Mouse (Mus musculus) left cerebral cortex, postnatal 10 days (tissue): ENCODE results near the gene Dnajb9. TPM values are rescaled to one million over a fixed set of nuclear protein-coding genes. Genes with fewer than 3 reads are reported as not detected.
"Not testable (repeated sequence)": the region's sequence is repeated elsewhere in the genome, so short reads cannot be mapped to it uniquely, and the experiment has no call there.

ENCODE experiments used
- DNase-seq, 2 experiments: peaks; one replicate each; pipeline ENCODE4 v3.0.0; 2021 to 2022; ENCODE audit warnings: low spot score in 2 of 2, mixed read lengths in 1 of 2; ENCODE audit errors: extremely low spot score in 1 of 2
- intact Hi-C: fragments of 180-260 bp; cut with DNase I; formaldehyde crosslinking; loops from one replicate; pipeline ENCODE4 v1.15.1; 2025
- total RNA-seq, 2 experiments: library from RNA; stranded (reverse); gene quantifications; 2 replicates each; pipeline ENCODE4 v1.2.3; 2021

Gene Dnajb9
- 10 to 100 TPM; 29.0 to 30.7 TPM for total RNA-seq

GRCm38 (mm10) chr12:44209824-44210752 lies at the start of gene Dnajb9:
Gene Dnajb9, minus strand, starts transcription at chr12:44210326.
- intact Hi-C loops: loop anchor here (2.0 kb wide), 1 partner anchor 59 kb away; no protein-coding TSS in a partner anchor
- DNase-seq: peak; percentile 100

GRCm38 (mm10) chr12:44248309-44248977 lies 38.3 kb upstream of the Dnajb9 start:
- no peak for DNase-seq
- intact Hi-C loops: no loop called here

GRCm38 (mm10) chr12:44245739-44246138 lies 35.6 kb upstream of the Dnajb9 start:
- DNase-seq: no peak
- intact Hi-C loops: no loop called here

- DNase-seq: no peak
- intact Hi-C loops: no loop called here
These were observed 32.3 kb upstream of the Dnajb9 start for GRCm38 (mm10) chr12:44242407-44242806.

GRCm38 (mm10) chr12:44241090-44241489 lies 31.0 kb upstream of the Dnajb9 start:
- DNase-seq: no peak
- intact Hi-C loops: no loop called here

- intact Hi-C loops: no loop called here
- DNase-seq: no peak
These were observed 14.5 kb upstream of the Dnajb9 start for GRCm38 (mm10) chr12:44224650-44225049.

GRCm38 (mm10) chr12:44223044-44223443 lies 12.9 kb upstream of the Dnajb9 start:
- intact Hi-C loops: no loop called here
- no peak for DNase-seq

- peak in 1 of 2 experiments; percentile 45 for DNase-seq
- intact Hi-C loops: no loop called here
These were observed 11.7 kb upstream of the Dnajb9 start for GRCm38 (mm10) chr12:44221651-44222356.

- DNase-seq, intact Hi-C loops: not testable (repeated sequence)
These were observed 10.9 kb upstream of the Dnajb9 start, which contains the start of gene Pnpla8 for GRCm38 (mm10) chr12:44221070-44221469. Gene Pnpla8, plus strand, starts transcription at chr12:44221370.

- no peak for DNase-seq
- intact Hi-C loops: loop anchor here (2.0 kb wide), 1 partner anchor 57 kb away; no protein-coding TSS in a partner anchor
These were observed 1.4 kb upstream of the Dnajb9 start for GRCm38 (mm10) chr12:44211555-44211954.

- DNase-seq: peak; percentile 17 to 47
- intact Hi-C loops: no loop called here
These were observed 844 bp downstream of the Dnajb9 start for GRCm38 (mm10) chr12:44209141-44209823.

GRCm38 (mm10) chr12:44197873-44198525 lies 12.1 kb downstream of the Dnajb9 start:
- DNase-seq: no peak
- intact Hi-C loops: no loop called here

GRCm38 (mm10) chr12:44181081-44181982 lies 28.8 kb downstream of the Dnajb9 start:
- intact Hi-C loops: no loop called here
- DNase-seq: peak; percentile 57 to 77

- intact Hi-C loops: no loop called here
- DNase-seq: no peak
These were observed 33.1 kb downstream of the Dnajb9 start for GRCm38 (mm10) chr12:44177038-44177355.

GRCm38 (mm10) chr12:44176331-44177037 lies 33.6 kb downstream of the Dnajb9 start:
- DNase-seq: peak in 1 of 2 experiments; percentile 25
- intact Hi-C loops: no loop called here

GRCm38 (mm10) chr12:44166949-44167348 lies 43.2 kb downstream of the Dnajb9 start:
- intact Hi-C loops: no loop called here
- DNase-seq: peak in 1 of 2 experiments; percentile 88

GRCm38 (mm10) chr12:44159349-44159748 lies 50.8 kb downstream of the Dnajb9 start:
- intact Hi-C loops: no loop called here

More at GRCm38 (mm10) chr12:44159349-44159748, 50.8 kb downstream of the Dnajb9 start:
- no peak for DNase-seq
